In the genomic region with DNA sequence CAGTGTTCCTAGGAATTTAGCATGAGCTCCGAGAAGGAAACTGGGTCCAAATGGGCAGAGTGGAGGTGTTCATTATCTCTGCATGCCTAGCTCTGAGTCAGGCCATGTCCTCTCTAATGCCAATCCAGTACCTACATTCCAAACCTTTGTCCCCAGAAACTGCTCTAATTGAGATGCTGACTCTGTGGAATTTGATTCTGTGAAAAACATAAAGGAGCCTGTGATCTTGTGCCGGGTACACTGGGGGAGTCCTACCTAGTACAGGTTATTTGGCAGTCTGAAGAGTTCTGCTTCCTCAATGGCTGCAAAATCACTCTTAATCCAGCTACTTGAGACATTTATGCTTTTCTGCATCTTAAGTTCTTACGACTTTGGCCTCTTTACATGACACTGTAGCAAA, we compare ENCODE assay signal across 21 mouse cellular contexts.
"Had no signal": no experiment of that assay in that cellular context is flagged by ENCODE, and none has a peak within 500 bp of the region (broad histone marks: within the 10 kb centered on the region; RNA-seq: fewer than 3 reads in every experiment).

No protein-coding gene starts in this region.

- H3K27me3 ChIP-seq: heart, embryonic 13.5 days; heart, embryonic 15.5 days; hindbrain, embryonic 13.5 days; hindbrain, embryonic 15.5 days; liver, embryonic 12.5 days had no signal

- DNase-seq: gastrocnemius, adult 2 months; gastrocnemius, postnatal 10 days; gastrocnemius, postnatal 25 days; heart, adult 18-20 months; heart, postnatal 4 days; kidney, adult 11 months; kidney, postnatal 25 days; layer of hippocampus, adult 9-11 months; layer of hippocampus, postnatal 36 days; left cerebral cortex, postnatal 4 days had no signal

- H3K9me3 ChIP-seq: heart, embryonic 13.5 days; heart, embryonic 15.5 days; hindbrain, embryonic 10.5 days; hindbrain, embryonic 13.5 days; hindbrain, embryonic 15.5 days; limb, embryonic 13.5 days; limb, embryonic 15.5 days; liver, embryonic 12.5 days had no signal

- H3K4me3 ChIP-seq: gastrocnemius, adult 2 months; heart, embryonic 13.5 days; heart, embryonic 15.5 days; hindbrain, embryonic 10.5 days; hindbrain, embryonic 13.5 days; hindbrain, embryonic 15.5 days; limb, embryonic 13.5 days; limb, embryonic 15.5 days; liver, embryonic 12.5 days had no signal

- H3K27ac ChIP-seq: gastrocnemius, adult 2 months; heart, embryonic 13.5 days; heart, embryonic 15.5 days; hindbrain, embryonic 13.5 days; hindbrain, embryonic 15.5 days; hindbrain, postnatal 0 days; limb, embryonic 13.5 days; limb, embryonic 15.5 days; liver, embryonic 12.5 days; liver, embryonic 14.5 days had no signal

- H3K36me3 ChIP-seq: heart, embryonic 13.5 days; heart, embryonic 15.5 days; hindbrain, embryonic 10.5 days; hindbrain, embryonic 13.5 days; hindbrain, embryonic 15.5 days; limb, embryonic 13.5 days; limb, embryonic 15.5 days; liver, embryonic 12.5 days had no signal

- H3K4me1 ChIP-seq: hindbrain, embryonic 15.5 days had no signal

- ATAC-seq: hindbrain, postnatal 0 days; intestine, embryonic 16.5 days; liver, embryonic 12.5 days had no signal
